Mouse (Mus musculus) kidney, adult 2 months (tissue): ENCODE measurements around the gene Prpf40a.

Experiments used
- CTCF ChIP-seq: fragments of 200-500 bp; conservative IDR thresholded peaks from 2 replicates; pipeline ENCODE4 v1.5.1; 2011; ENCODE audit warnings: low read depth, mild to moderate bottlenecking, control low read depth, low read length, moderate library complexity, mixed read lengths; ENCODE audit not compliant: insufficient read depth, insufficient read length
- POLR2A ChIP-seq: fragments of 200-500 bp; IDR thresholded peaks from one replicate; pipeline ENCODE4 v1.6.1; 2011; ENCODE audit warnings: low read depth, low read length, control low read depth

- TF ChIP-seq POLR2A (no peak), CTCF (peak; percentile 17; the same call in 1 of the 2 replicates)
Measured at GRCm38 (mm10) chr2:53204373-53205274, 13.5 kb upstream of the Prpf40a start.
